Mouse (Mus musculus): ENCODE measurements around the gene Herc3.

- no peak for TF ChIP-seq POLR2A (IDR thresholded peaks at IDR 0.05; ENCODE audit: insufficient read depth, low read depth, low read length)
- TF ChIP-seq CTCF (IDR thresholded peaks at IDR 0.05; ENCODE audit: insufficient read depth, low read depth, low read length) = no peak
Measured at GRCm38 (mm10) chr6:58894994-58895393, 63.7 kb downstream of the Herc3 start.
